Mouse (Mus musculus) liver, adult 2 months (tissue): ENCODE results near the gene Spata2. TPM values are rescaled to one million over a fixed set of nuclear protein-coding genes. Genes with fewer than 3 reads are reported as not detected.
A peak's percentile ranks its signal among the peaks of the same experiment; 100 is the strongest.

Experiments
- DNase-seq: peaks from one replicate; pipeline ENCODE4 v3.0.0-alpha.2; 2011; ENCODE audit warnings: low read depth, low spot score; ENCODE audit errors: extremely low read depth
- H3K27ac ChIP-seq: fragments of 200-500 bp; replicated peaks from 2 replicates; pipeline ENCODE4 v1.5.1; 2012; ENCODE audit warnings: low read depth, mild to moderate bottlenecking, control low read depth, inconsistent platforms, low read length; ENCODE audit not compliant: insufficient read depth
- H3K27me3 ChIP-seq: fragments of 200-500 bp; 2 replicates; pipeline ENCODE4 v1.6.1; 2012; ENCODE audit warnings: mild to moderate bottlenecking, moderate library complexity, low read length, inconsistent platforms; ENCODE audit not compliant: control insufficient read depth, insufficient read depth
- H3K36me3 ChIP-seq: fragments of 200-500 bp; 2 replicates; pipeline ENCODE4 v1.6.1; 2012; ENCODE audit warnings: low read length, inconsistent platforms; ENCODE audit not compliant: control insufficient read depth, insufficient read depth
- H3K4me1 ChIP-seq: fragments of 200-500 bp; 2 replicates; pipeline ENCODE4 v1.6.1; 2011; ENCODE audit warnings: low read length; ENCODE audit not compliant: control insufficient read depth, insufficient read depth
- H3K4me3 ChIP-seq: fragments of 200-500 bp; 2 replicates; pipeline ENCODE4 v1.5.1; 2011; ENCODE audit warnings: low read depth, mild to moderate bottlenecking, control low read depth, low read length, moderate library complexity; ENCODE audit not compliant: insufficient read depth
- H3K79me2 ChIP-seq: fragments of 200-500 bp; 2 replicates; pipeline ENCODE4 v1.6.1; 2012; ENCODE audit warnings: inconsistent platforms, mild to moderate bottlenecking, low read length, moderate library complexity; ENCODE audit not compliant: control insufficient read depth, insufficient read depth
- H3K9ac ChIP-seq: fragments of 200-500 bp; 2 replicates; pipeline ENCODE4 v1.6.1; 2012; ENCODE audit warnings: low read depth, mild to moderate bottlenecking, control low read depth, inconsistent platforms, low read length
- CTCF ChIP-seq: fragments of 200-500 bp; IDR thresholded peaks from 2 replicates; pipeline ENCODE4 v1.5.1; 2011; ENCODE audit warnings: low read depth, low read length, control low read depth
- POLR2A ChIP-seq: fragments of 200-500 bp; IDR thresholded peaks from 2 replicates; pipeline ENCODE4 v1.6.1; 2011; ENCODE audit warnings: low read length, control low read depth; ENCODE audit not compliant: insufficient read depth; ENCODE audit errors: extremely low read depth
- WGBS: fragments of 180-500 bp; shearing (Covaris S2); methylation state at CpG from one replicate; pipeline ENCODE4 v1.1.7; 2018; 5-methylcytosine and 5-hydroxymethylcytosine counted together
- polyA plus RNA-seq: library from polyadenylated mRNA; depleted of rRNA; stranded (reverse); fragments of >200 nt; gene quantifications from 2 replicates; pipeline ENCODE4 v1.2.3, GENCODE M21; 2012
- total RNA-seq: library from RNA; depleted of rRNA; stranded (reverse); fragments of >200 nt; gene quantifications from 2 replicates; pipeline ENCODE4 v1.2.3, GENCODE M21; 2014

The Spata2 gene
- total and polyA plus RNA-seq, 2 experiments: 2.5 to 10.7 TPM

GRCm38 (mm10) chr2:167532131-167532530 is 39.4 kb upstream of the Spata2 start:
- no peak overlapping the region for H3K4me3 ChIP-seq
- H3K27me3 ChIP-seq: no peaks in the 10 kb centered on the region
- TF ChIP-seq CTCF: peak; percentile 90
- no peak for TF ChIP-seq POLR2A
- H3K9ac ChIP-seq: no peak overlapping the region
- H3K27ac ChIP-seq: no peak overlapping the region
- no peaks in the 10 kb centered on the region for H3K4me1 ChIP-seq
- DNase-seq: no peak
- 24% methylated on average over 13 of the region's 13 CpGs for whole genome bisulfite sequencing
- H3K36me3 ChIP-seq: no peaks in the 10 kb centered on the region
- no peaks in the 10 kb centered on the region for H3K79me2 ChIP-seq

DNA sequence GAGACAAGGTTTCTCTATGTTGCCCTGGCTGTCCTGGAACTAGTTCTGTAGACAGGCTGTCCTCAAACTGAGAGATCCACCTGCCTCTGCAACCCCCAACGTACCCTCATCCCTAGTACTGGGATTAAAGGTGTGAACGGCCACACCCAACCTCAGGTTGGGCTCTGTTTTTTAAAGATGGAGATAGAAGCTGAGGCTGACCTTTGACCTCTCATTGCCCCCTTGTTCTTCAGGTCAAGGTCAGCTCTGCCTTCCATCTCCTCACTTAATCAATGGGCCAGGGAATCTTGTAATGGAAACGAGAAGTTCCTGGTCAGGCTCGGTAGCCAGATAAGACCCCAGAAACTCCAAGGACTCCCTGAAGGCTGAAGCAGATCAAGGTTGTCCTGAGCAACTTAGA is 37.8 kb upstream of the Spata2 start:
- no peak for DNase-seq
- Histone ChIP-seq H3K79me2 (no peaks in the 10 kb centered on the region), H3K27me3 (no peaks in the 10 kb centered on the region), H3K4me1 (no peaks in the 10 kb centered on the region), H3K36me3 (no peaks in the 10 kb centered on the region), H3K27ac (no peak overlapping the region), H3K4me3 (no peak overlapping the region), H3K9ac (no peak overlapping the region)
- 90% methylated on average over 4 of the region's 4 CpGs for WGBS
- no peak for TF ChIP-seq CTCF

- no peaks in the 10 kb centered on the region for H3K36me3 ChIP-seq
- no peak overlapping the region for H3K27ac ChIP-seq
- H3K27me3 ChIP-seq: no peaks in the 10 kb centered on the region
- H3K9ac ChIP-seq: no peak overlapping the region
- no peaks in the 10 kb centered on the region for H3K4me1 ChIP-seq
- H3K79me2 ChIP-seq: no peaks in the 10 kb centered on the region
- 65% methylated on average over 5 of the region's 5 CpGs for WGBS
- no peak overlapping the region for H3K4me3 ChIP-seq
- DNase-seq: no peak
- no peak for TF ChIP-seq CTCF
- no peak for TF ChIP-seq POLR2A
Observed at GRCm38 (mm10) chr2:167529935-167530513, 37.3 kb upstream of the Spata2 start.

GRCm38 (mm10) chr2:167528278-167528677 is 35.6 kb upstream of the Spata2 start:
- Histone ChIP-seq H3K27me3 (no peaks in the 10 kb centered on the region), H3K4me1 (no peaks in the 10 kb centered on the region), H3K79me2 (no peaks in the 10 kb centered on the region), H3K4me3 (no peak overlapping the region), H3K36me3 (no peaks in the 10 kb centered on the region), H3K27ac (no peak overlapping the region), H3K9ac (no peak overlapping the region)
- no peak for DNase-seq
- 31% methylated on average over 5 of the region's 5 CpGs for WGBS
- TF ChIP-seq POLR2A (no peak), CTCF (peak; percentile 67)

DNA sequence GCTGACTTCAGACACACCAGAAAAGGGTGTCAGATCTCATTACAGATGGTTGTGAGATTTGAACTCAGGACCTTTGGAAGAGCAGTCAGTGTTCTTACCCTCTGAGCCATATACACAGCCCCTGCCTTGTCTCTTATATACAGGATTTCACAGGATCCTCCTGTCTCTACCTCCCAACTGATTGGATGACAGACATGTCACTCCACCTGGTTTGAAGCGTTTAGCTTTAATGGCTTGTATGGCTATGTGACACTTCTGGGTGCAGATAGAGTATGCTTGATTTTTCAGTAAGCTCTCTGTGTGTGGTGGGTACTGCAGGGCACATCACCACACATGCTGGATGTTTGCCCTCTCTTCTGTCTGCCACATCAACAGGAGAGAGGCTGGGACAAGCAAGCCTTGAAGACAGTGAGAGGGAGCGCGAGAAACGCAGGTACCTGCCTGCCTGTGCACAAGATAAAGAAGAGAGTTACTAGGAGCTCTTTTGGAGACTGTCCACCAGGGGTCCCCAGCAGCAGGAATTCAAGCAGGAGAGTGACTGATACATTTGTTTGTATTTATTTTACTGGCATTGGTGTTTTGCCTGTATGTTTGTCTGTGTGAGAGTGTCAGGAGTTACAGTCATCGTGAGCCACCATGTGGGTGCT is 27.0 kb upstream of the Spata2 start:
- Histone ChIP-seq H3K9ac (no peak overlapping the region), H3K4me3 (no peak overlapping the region), H3K27me3 (no peaks in the 10 kb centered on the region), H3K36me3 (peaks cover 18% of the 10 kb centered on the region), H3K79me2 (no peaks in the 10 kb centered on the region), H3K27ac (no peak overlapping the region), H3K4me1 (no peaks in the 10 kb centered on the region)
- TF ChIP-seq CTCF (0 out of 2 replicates have a peak, but pooled peaks have one; percentile 3), POLR2A (no peak)
- DNase-seq: no peak
- 90% methylated on average over 5 of the region's 5 CpGs for WGBS

GRCm38 (mm10) chr2:167515688-167516087 is 23.0 kb upstream of the Spata2 start:
- Histone ChIP-seq H3K27me3 (no peaks in the 10 kb centered on the region), H3K36me3 (peaks cover 50% of the 10 kb centered on the region), H3K27ac (no peak overlapping the region), H3K4me1 (no peaks in the 10 kb centered on the region), H3K79me2 (no peaks in the 10 kb centered on the region), H3K4me3 (no peak overlapping the region), H3K9ac (no peak overlapping the region)
- no peak for DNase-seq
- WGBS: 84% methylated on average over 5 of the region's 5 CpGs
- TF ChIP-seq CTCF (no peak), POLR2A (no peak)
